Mouse (Mus musculus) megakaryocyte, embryonic 14.5 days (primary cell): ENCODE measurements around the gene Cstad.

Source experiments
- FLI1 ChIP-seq: IDR thresholded peaks from 2 replicates; pipeline ENCODE4 v1.6.1; 2012; ENCODE audit warnings: low read length, inconsistent platforms, mixed read lengths
- GATA1 ChIP-seq: IDR thresholded peaks from 3 replicates; pipeline ENCODE4 v1.6.1; 2012; ENCODE audit warnings: mixed read lengths, low read length, inconsistent platforms, borderline replicate concordance

GRCm38 (mm10) chr2:30640021-30640481 is 45.2 kb downstream of the Cstad start:
- TF ChIP-seq GATA1 (no peak), FLI1 (no peak)
